Mouse (Mus musculus): ENCODE results near the gene Tlk1.

GRCm38 (mm10) chr2:70838536-70839216 lies 13.1 kb upstream of the Tlk1 start:
- TF ChIP-seq POLR2A (IDR thresholded peaks at IDR 0.05; ENCODE audit: insufficient read depth, low read depth, low read length) (no peak), CTCF (IDR thresholded peaks at IDR 0.05) (no peak)
